Mouse (Mus musculus): ENCODE data around the gene Egr2. TPM values are rescaled to one million over a fixed set of nuclear protein-coding genes. Genes with fewer than 3 reads are reported as not detected.

The Egr2 gene
- polyA plus RNA-seq, 1 experiment from 2014 or later, result 1.7 TPM

DNA sequence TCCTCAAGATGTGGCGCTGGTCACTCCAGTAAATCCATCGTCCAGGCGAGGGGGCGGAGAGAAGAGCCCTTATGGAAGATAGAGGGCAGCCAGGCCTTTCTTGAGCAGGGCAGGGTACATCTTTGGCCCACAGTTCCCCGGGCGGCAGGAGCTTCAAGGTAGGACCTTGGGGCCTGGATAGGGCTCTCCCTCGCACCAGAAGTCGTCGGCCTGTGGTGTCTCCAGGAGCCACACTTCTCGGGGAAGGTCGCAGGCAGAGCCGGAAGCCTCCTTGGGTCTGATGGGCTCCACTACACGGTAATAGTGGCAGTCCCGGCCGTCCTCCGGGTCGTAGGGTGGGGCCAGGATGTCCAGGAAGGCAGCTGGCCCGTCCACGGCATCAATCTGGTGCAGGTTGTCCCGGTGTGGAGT, 12.6 kb downstream of the Egr2 start:
- H3K27ac ChIP-seq (replicated peaks; ENCODE audit: low read depth, low read length), result peak overlapping the region; percentile 92; the same call in 1 of the 2 replicates
- WGBS, result 0% methylated on average over 12 of the region's 20 CpGs
- H3K4me3 ChIP-seq (ENCODE audit: low read depth, low read length), result peak overlapping the region; percentile 89
- H3K27me3 ChIP-seq (replicated peaks; ENCODE audit: control insufficient read depth, insufficient read depth, low read length), result no peaks in the 10 kb centered on the region
- H3K4me2 ChIP-seq (ENCODE audit: low read depth, low read length), result peak overlapping the region; percentile 96
- H3K36me3 ChIP-seq (ENCODE audit: control insufficient read depth, insufficient read depth, low read length), result peaks cover 5% of the 10 kb centered on the region
- H3K9me3 ChIP-seq (ENCODE audit: control insufficient read depth, low read length), result no peaks in the 10 kb centered on the region
- peaks cover 13% of the 10 kb centered on the region for H3K4me1 ChIP-seq (ENCODE audit: control insufficient read depth, insufficient read depth, low read length)
- peak; percentile 27 for DNase-seq (ENCODE audit: low spot score)
- ATAC-seq (ENCODE audit: low read depth), result no peak
- H3K9ac ChIP-seq (ENCODE audit: low read depth, low read length), result peak overlapping the region; percentile 93

DNA sequence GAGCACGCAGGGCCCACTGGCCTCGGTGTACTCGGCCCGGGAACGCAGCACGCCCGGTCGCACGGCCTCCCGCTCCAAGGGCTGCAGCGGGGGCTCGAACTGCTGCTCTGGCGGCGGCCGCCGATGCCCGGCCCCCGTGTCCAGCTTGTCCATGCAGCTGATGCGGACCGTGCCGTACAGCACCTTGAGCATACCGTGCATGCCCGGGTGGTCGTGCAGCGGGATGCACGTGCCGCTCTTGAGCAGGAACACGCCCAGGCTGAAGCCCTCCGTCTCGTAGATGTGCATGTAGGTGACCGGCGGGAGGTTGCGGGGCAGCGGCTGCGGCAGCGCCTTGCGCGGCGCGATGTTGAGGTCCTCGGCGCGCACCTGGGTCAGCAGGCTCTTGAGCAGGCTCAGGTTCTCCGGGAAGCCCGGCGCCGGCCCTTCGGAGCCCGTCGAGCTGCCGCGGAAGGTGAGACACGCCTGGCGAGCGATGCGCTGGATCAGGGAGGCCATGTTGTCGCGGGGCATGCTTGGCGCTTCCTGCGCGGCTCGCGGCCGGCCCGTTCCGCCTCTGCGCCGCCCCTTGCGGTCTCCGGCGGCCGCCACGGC, 13.1 kb downstream of the Egr2 start:
- peak; percentile 76 for ATAC-seq (ENCODE audit: low read depth)
- Histone ChIP-seq H3K4me3 (ENCODE audit: low read depth, low read length) (peak overlapping the region; percentile 89), H3K27ac (replicated peaks; ENCODE audit: low read depth, low read length) (peak overlapping the region; percentile 92), H3K9me3 (ENCODE audit: control insufficient read depth, low read length) (no peaks in the 10 kb centered on the region), H3K4me1 (ENCODE audit: control insufficient read depth, insufficient read depth, low read length) (peaks cover 13% of the 10 kb centered on the region), H3K36me3 (ENCODE audit: control insufficient read depth, insufficient read depth, low read length) (peaks cover 5% of the 10 kb centered on the region), H3K4me2 (ENCODE audit: low read depth, low read length) (peak overlapping the region; percentile 96), H3K9ac (ENCODE audit: low read depth, low read length) (peak overlapping the region; percentile 93), H3K27me3 (replicated peaks; ENCODE audit: control insufficient read depth, insufficient read depth, low read length) (no peaks in the 10 kb centered on the region)
- peak; percentile 47 for DNase-seq (ENCODE audit: low spot score)
- WGBS, result 0% methylated on average over 7 of the region's 73 CpGs

DNA sequence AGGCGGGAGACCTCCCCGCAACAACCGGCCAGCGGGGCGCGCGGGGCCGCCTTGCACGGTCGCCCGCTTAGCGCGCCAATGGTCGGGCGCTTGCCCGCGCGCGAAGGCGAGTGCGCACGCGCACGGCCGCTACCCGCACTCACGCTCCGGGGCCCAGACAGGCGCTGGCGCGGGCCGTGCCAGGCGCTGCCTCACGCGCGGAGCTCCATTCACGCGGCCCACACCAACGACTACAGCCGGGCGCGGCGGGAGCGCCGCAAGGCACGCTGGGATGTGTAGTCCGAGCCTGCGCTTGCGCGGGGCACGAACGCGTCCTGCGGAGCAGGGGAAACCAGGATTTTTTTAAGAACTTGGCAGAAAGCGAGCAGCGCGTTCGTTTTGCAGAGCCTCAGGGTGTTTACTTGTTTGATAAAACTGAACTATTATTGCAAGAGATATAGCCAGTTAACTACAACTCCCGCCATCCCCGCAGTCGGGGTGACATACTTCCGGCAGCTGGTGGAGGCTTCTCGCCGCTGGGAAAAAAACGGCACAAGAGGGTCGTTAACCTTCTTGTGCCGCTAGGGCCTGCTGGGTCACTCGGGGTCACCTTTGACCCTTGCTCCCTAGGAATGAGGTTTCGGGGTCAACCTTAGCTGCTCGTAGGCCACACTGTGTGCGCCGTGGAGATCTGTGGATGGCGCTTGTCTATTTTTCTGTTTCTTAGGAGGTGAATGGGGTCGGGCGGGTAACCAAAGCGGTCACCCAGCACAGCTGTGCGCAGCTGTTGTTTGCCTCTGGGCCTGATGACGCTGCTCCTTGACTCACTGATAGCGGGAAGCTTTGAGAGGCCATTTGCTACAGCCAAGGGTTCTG, 13.8 kb downstream of the Egr2 start, which contains the start of gene Ado:
TSS of gene Ado (minus strand) at position 79 of the 855 bp plus-strand sequence.
- H3K27ac ChIP-seq (replicated peaks; ENCODE audit: low read depth, low read length), result peak within 1 kb of the TSS; percentile 92
- peak within 1 kb of the TSS; percentile 93 for H3K9ac ChIP-seq (ENCODE audit: low read depth, low read length)
- peaks cover 5% of the 10 kb centered on the region for H3K36me3 ChIP-seq (ENCODE audit: control insufficient read depth, insufficient read depth, low read length)
- H3K4me1 ChIP-seq (ENCODE audit: control insufficient read depth, insufficient read depth, low read length), result peaks cover 13% of the 10 kb centered on the region
- under 1% methylated on average over 54 of the region's 79 CpGs for WGBS
- peak within 1 kb of the TSS; percentile 96 for H3K4me2 ChIP-seq (ENCODE audit: low read depth, low read length)
- no peaks in the 10 kb centered on the region for H3K9me3 ChIP-seq (ENCODE audit: control insufficient read depth, low read length)
- no peaks in the 10 kb centered on the region for H3K27me3 ChIP-seq (replicated peaks; ENCODE audit: control insufficient read depth, insufficient read depth, low read length)
- H3K4me3 ChIP-seq (ENCODE audit: low read depth, low read length), result peak within 1 kb of the TSS; percentile 89
- DNase-seq (ENCODE audit: low spot score) (peak; percentile 95), ATAC-seq (ENCODE audit: low read depth) (peak; percentile 98)

DNA sequence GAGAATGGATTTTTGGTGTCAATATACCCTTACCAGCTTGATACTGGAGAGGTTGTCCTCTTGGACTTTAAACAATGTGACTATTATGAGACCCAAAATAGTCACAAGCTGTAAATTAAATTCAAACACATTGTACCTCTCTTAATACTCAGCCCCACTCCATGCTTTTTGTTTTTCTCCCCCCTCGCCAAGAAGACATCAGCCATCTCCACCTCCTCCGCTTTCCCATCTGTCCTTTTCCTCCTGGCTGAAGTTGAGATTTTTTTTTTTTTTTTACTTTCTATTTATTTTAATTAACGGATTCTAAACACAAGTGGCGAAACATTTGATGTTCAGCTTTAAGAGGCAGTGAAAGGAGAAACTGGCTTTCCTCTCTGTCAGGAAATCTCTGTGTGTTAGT, 22.8 kb downstream of the Egr2 start:
- H3K9ac ChIP-seq (ENCODE audit: low read depth, low read length), result no peak overlapping the region
- WGBS, result 82% methylated on average over 4 of the region's 4 CpGs
- no peaks in the 10 kb centered on the region for H3K4me1 ChIP-seq (ENCODE audit: control insufficient read depth, insufficient read depth, low read length)
- ATAC-seq (ENCODE audit: low read depth) (no peak), DNase-seq (ENCODE audit: low spot score) (no peak)
- H3K36me3 ChIP-seq (ENCODE audit: control insufficient read depth, insufficient read depth, low read length), result no peaks in the 10 kb centered on the region
- H3K4me2 ChIP-seq (ENCODE audit: low read depth, low read length), result no peak overlapping the region
- no peak overlapping the region for H3K4me3 ChIP-seq (ENCODE audit: low read depth, low read length)
- no peaks in the 10 kb centered on the region; the same call in 1 of the 2 replicates for H3K27me3 ChIP-seq (replicated peaks; ENCODE audit: control insufficient read depth, insufficient read depth, low read length)
- H3K9me3 ChIP-seq (ENCODE audit: control insufficient read depth, low read length), result 0 out of 2 replicates have a peak, but pooled peaks cover 4% of the 10 kb centered on the region
- H3K27ac ChIP-seq (replicated peaks; ENCODE audit: low read depth, low read length), result no peak overlapping the region

DNA sequence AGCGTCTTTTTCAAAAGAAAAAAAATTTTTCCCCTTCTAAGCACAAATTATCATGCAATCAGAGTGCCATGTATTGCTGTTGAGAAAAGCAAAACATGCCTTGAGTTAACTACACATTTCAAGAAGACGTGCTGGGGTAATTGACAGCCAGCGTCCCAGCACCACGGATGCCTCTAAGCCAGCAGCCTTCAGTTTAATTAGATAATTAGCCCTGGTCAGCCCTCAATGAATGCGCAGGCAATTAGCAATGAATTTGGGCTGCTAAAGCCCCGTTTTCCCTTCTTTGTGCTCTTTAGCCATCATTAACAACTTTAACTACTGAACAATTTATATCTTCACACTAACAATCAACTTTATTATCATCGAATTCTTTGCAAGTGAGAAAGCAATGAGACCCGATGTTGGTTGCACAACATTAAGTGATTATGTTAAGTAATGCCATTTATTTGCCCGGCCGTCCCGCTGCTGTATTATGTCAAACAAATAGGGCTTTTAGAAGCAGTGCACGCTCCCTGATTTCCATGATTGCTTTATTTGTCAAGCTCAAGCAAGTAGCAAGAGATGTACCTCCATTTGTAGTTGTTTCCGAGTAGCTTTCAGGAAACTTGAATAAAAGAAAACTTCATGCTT, 24.6 kb downstream of the Egr2 start:
- H3K4me1 ChIP-seq (ENCODE audit: control insufficient read depth, insufficient read depth, low read length), result no peaks in the 10 kb centered on the region
- no peak overlapping the region for H3K4me3 ChIP-seq (ENCODE audit: low read depth, low read length)
- DNase-seq (ENCODE audit: low spot score), result no peak
- 43% methylated on average over 13 of the region's 13 CpGs for WGBS
- no peaks in the 10 kb centered on the region; the same call in 1 of the 2 replicates for H3K27me3 ChIP-seq (replicated peaks; ENCODE audit: control insufficient read depth, insufficient read depth, low read length)
- H3K27ac ChIP-seq (replicated peaks; ENCODE audit: low read depth, low read length), result no peak overlapping the region
- H3K36me3 ChIP-seq (ENCODE audit: control insufficient read depth, insufficient read depth, low read length), result no peaks in the 10 kb centered on the region
- ATAC-seq (ENCODE audit: low read depth), result no peak
- no peak overlapping the region for H3K9ac ChIP-seq (ENCODE audit: low read depth, low read length)
- H3K4me2 ChIP-seq (ENCODE audit: low read depth, low read length), result no peak overlapping the region
- 0 out of 2 replicates have a peak, but pooled peaks cover 4% of the 10 kb centered on the region for H3K9me3 ChIP-seq (ENCODE audit: control insufficient read depth, low read length)

DNA sequence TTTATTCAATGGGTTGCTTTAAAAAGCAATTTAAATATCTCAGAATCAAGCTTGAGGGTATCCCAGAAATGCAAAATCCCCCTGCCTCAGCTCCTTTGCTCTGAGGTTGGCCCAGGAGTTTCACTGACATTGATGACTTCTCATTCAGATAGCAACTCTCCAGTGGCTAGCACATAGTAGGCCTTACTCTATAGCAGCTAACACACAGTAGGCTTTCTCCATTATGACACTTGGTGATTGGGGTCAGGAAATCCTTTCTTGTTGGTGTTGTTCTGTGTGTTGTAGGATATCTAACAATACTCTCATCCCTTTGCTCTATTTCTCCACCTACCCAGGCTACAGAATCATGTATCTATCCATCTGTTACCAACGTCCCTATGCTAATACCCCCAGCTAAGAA, 25.9 kb downstream of the Egr2 start:
- H3K4me2 ChIP-seq (ENCODE audit: low read depth, low read length), result no peak overlapping the region
- H3K27ac ChIP-seq (replicated peaks; ENCODE audit: low read depth, low read length), result no peak overlapping the region
- H3K27me3 ChIP-seq (replicated peaks; ENCODE audit: control insufficient read depth, insufficient read depth, low read length), result no peaks in the 10 kb centered on the region; the same call in 1 of the 2 replicates
- no peaks in the 10 kb centered on the region for H3K36me3 ChIP-seq (ENCODE audit: control insufficient read depth, insufficient read depth, low read length)
- DNase-seq (ENCODE audit: low spot score) (no peak), ATAC-seq (ENCODE audit: low read depth) (no peak)
- H3K4me1 ChIP-seq (ENCODE audit: control insufficient read depth, insufficient read depth, low read length), result no peaks in the 10 kb centered on the region
- 0 out of 2 replicates have a peak, but pooled peaks cover 4% of the 10 kb centered on the region for H3K9me3 ChIP-seq (ENCODE audit: control insufficient read depth, low read length)
- no peak overlapping the region for H3K4me3 ChIP-seq (ENCODE audit: low read depth, low read length)
- WGBS, result 75% methylated on average over 1 of the region's 1 CpGs
- no peak overlapping the region for H3K9ac ChIP-seq (ENCODE audit: low read depth, low read length)

DNA sequence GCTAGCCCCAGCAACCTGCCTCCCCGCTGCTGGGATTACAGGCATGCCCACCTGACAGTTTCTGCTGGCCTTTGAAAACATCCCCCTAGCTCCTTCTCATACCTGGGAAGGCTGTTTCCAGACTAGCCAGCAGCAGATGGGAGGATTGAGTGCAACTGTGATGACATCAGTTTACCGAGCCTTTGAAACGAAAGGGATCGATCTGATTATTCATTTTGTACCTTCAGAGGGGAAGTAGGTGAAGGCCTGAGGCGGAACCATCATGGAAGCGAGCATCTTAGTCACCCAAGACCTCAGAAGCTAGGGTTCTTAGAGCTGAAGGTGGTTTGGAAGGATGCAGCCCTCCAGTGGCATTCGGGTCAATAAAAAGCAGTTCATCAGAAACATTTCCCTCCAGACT, 29.2 kb downstream of the Egr2 start:
- no peak overlapping the region for H3K4me2 ChIP-seq (ENCODE audit: low read depth, low read length)
- no peak overlapping the region for H3K27ac ChIP-seq (replicated peaks; ENCODE audit: low read depth, low read length)
- H3K9me3 ChIP-seq (ENCODE audit: control insufficient read depth, low read length), result no peaks in the 10 kb centered on the region
- 87% methylated on average over 7 of the region's 7 CpGs for WGBS
- ATAC-seq (ENCODE audit: low read depth) (no peak), DNase-seq (ENCODE audit: low spot score) (no peak)
- H3K36me3 ChIP-seq (ENCODE audit: control insufficient read depth, insufficient read depth, low read length), result no peaks in the 10 kb centered on the region
- H3K4me3 ChIP-seq (ENCODE audit: low read depth, low read length), result no peak overlapping the region
- H3K27me3 ChIP-seq (replicated peaks; ENCODE audit: control insufficient read depth, insufficient read depth, low read length), result no peaks in the 10 kb centered on the region; the same call in 1 of the 2 replicates
- no peak overlapping the region for H3K9ac ChIP-seq (ENCODE audit: low read depth, low read length)
- H3K4me1 ChIP-seq (ENCODE audit: control insufficient read depth, insufficient read depth, low read length), result no peaks in the 10 kb centered on the region

DNA sequence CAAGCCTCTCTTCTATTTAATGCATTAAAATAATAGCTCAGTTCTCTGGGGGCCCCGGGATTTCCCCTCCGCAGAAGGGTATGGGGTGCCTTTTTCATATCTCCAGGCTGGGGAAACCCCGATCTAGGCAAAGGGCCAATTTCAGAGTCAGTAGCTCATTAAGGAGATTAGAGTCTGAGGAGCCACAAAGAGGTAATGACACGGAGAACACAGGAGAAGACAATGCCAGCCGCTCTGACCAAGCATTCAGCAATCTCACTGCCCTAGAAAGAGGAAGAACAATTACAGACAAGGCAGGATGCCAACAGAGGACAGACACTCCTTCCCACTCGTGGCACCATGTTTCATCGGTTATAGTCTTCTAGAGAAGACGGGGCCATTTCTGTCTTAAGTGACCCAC, 30.8 kb downstream of the Egr2 start:
- DNase-seq (ENCODE audit: low spot score) (peak; percentile 65), ATAC-seq (ENCODE audit: low read depth) (peak; percentile 57)
- H3K27me3 ChIP-seq (replicated peaks; ENCODE audit: control insufficient read depth, insufficient read depth, low read length), result no peaks in the 10 kb centered on the region
- H3K9me3 ChIP-seq (ENCODE audit: control insufficient read depth, low read length), result no peaks in the 10 kb centered on the region
- H3K27ac ChIP-seq (replicated peaks; ENCODE audit: low read depth, low read length), result no peak overlapping the region
- H3K36me3 ChIP-seq (ENCODE audit: control insufficient read depth, insufficient read depth, low read length), result no peaks in the 10 kb centered on the region
- no peak overlapping the region for H3K4me2 ChIP-seq (ENCODE audit: low read depth, low read length)
- no peaks in the 10 kb centered on the region for H3K4me1 ChIP-seq (ENCODE audit: control insufficient read depth, insufficient read depth, low read length)
- no peak overlapping the region for H3K4me3 ChIP-seq (ENCODE audit: low read depth, low read length)
- no peak overlapping the region for H3K9ac ChIP-seq (ENCODE audit: low read depth, low read length)
- 65% methylated on average over 8 of the region's 8 CpGs for WGBS
